Mouse (Mus musculus) cortical plate, adult 2 months (tissue): Measurements from ENCODE around the gene 0610009B22Rik.

Experiments used
- CTCF ChIP-seq: fragments of 200-500 bp; IDR thresholded peaks from 2 replicates; pipeline ENCODE4 v1.5.1; 2011; ENCODE audit warnings: mild to moderate bottlenecking, control low read depth, low read length; ENCODE audit not compliant: insufficient read depth; ENCODE audit errors: extremely low read depth
- POLR2A ChIP-seq: fragments of 200-500 bp; IDR thresholded peaks from 2 replicates; pipeline ENCODE4 v1.6.1; 2011; ENCODE audit warnings: mild to moderate bottlenecking, low read length, control low read depth; ENCODE audit not compliant: insufficient read depth; ENCODE audit errors: extremely low read depth

- no peak for TF ChIP-seq POLR2A
- TF ChIP-seq CTCF, result no peak
Measured at GRCm38 (mm10) chr11:51646245-51646644, 42.4 kb downstream of the 0610009B22Rik start.
